Mouse (Mus musculus): ENCODE data around the gene Vdr.

The Vdr gene

DNA sequence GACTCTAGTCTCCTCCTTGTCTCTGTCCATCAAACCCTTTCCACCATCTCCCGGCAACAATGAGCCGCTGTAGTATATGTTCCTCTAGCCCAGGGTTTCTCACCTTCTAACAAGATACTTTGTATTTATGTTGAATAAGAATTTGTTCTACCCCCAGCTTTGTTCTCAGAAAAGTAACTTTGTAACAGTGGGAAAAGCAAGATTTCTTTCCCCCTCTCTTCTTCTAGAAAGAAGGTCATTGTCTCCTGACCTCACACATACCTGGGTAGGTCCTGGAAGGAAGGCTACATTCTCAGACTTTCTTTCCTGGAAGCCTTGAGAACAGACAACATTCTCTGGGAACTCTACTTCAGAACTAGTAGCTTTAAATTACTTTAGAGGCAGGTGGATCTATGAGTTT lies at the start of gene Vdr:
Vdr (minus strand) TSS at position 101 of the 400 bp plus-strand sequence.
- DNase-seq (ENCODE audit: extremely low read depth, low read depth, low spot score), result no peak

DNA sequence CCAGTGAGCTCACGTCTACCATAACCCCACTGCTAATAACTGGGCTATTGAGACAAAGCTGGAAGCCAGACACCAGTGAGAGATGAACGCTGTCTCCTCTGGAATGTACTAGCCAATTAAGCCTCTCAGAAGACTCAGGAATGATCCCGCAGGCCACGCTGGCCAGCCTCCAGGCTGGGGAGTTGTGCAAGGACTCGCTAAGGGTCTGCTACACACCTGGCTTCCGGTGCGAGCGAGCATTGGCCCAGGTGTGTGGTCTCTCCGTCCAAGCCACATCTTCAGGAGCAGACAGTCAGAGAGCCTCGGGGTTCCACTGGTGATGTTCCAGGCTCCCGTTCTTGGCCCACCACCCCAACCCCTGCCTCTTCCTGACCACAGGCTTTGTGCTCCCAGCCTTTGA lies 46.0 kb upstream of the Vdr start:
- DNase-seq (ENCODE audit: extremely low read depth, low read depth, low spot score), result no peak

DNA sequence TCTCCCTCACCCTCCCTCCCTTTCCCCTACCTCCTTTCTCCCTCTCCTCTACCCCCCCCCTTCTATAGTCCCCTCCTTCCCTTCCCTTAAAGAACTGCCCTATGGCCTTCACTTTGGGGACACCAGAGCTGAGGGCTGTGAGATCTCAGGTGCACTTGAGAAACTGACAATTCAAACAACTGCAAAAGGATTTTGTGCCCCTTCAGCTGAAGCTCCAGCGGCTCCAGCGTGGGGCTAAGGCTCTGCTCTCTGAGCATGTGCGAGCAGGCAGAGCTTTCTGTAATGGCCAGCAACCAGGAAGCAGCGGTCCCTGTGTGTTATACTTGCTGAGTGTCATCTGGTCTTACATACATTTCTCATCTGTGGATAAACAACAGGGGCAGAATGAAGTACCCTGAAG lies 45.3 kb upstream of the Vdr start:
- DNase-seq (ENCODE audit: extremely low read depth, low read depth, low spot score), result no peak

DNA sequence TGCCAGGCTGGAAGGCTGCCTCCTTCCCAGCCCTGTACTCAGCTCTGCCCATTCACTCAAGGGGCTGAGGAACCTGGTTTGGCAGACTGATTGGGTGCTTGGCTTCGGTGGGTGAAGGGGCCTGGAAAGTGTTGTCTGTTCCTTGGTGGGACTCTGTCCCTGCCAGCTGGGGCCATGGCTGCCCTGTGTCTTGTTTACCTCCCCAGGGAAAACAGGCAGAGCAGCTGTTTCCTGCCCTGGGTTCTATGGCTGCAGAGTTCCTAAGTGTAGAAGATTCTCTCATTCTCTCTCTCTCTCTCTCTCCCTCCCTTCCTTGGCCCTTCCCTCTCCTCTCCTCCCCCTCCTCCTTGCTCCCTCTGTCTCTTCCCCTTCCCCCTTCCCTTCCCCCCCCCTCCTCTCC lies 44.9 kb upstream of the Vdr start:
- no peak for DNase-seq (ENCODE audit: extremely low read depth, low read depth, low spot score)

DNA sequence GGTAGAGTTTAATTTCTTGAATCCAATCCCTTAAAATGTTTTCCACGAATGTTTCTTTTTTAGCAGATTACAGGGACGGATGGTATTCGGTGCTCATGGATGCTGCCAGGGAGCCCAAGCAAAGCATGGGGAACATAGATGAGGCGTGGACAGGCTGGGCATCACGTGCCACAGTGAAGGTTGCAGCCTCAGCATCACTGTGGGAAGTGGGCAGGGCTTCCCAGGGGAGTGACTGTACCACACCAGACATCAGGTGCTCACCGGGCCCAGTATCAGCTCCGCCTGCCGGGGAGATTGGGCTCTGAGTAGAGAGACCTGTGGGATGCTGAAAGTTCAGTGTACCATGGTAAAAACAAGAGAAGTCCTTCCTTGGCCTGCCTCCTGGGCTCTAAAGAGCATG lies 44.2 kb upstream of the Vdr start:
- no peak for DNase-seq (ENCODE audit: extremely low read depth, low read depth, low spot score)

DNA sequence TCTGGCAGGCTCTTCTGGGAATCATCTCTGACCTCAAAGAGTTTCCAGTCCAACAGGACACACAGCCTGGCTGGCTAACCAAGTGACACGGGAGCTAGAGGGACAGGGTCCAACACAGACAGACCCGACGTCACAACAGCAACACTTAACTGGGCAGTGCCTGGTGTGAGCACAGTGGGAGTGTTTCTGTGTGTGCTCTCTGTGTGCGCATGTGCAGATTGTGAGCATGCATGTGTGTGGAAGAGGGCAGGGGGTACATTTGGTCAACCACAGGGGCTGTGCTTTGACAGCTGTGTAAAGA lies 42.4 kb upstream of the Vdr start:
- DNase-seq (ENCODE audit: extremely low read depth, low read depth, low spot score), result no peak

DNA sequence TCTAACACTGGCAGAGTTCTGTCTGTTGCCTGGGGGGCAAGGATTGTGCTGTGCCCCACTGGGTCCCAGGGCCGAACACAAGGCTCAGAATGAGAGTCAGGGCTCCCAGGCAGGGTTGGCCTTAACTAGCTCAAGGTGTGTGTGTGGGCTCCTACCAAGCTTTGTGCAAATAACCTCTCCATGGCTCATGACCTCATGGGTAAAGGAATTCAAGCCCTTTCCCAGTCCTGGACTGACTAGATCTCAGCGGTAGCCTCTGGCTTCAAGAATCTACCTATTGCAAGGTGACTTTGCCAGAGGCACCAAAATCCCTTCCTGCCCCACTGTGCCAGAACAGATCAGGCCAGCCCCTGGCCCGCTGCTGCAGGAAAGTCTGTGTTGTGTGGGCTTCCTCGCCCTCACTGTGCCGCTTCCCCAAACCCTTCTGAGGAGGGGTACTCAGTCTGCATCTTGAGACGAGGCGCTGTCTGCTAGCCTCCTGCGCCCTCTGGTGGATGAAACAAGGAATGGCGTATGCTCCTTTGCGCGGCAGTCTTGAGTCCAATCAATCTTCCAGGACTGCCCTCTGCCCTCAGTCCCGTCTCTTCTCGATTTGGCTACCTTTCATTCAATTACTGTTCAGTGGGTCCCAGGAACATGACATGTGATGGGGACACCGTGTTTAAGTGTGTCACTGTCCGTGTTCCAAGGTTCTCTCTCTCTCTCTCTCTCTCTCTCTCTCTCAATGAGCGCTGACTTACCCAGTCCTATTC lies 41.9 kb upstream of the Vdr start:
- DNase-seq (ENCODE audit: extremely low read depth, low read depth, low spot score), result no peak

DNA sequence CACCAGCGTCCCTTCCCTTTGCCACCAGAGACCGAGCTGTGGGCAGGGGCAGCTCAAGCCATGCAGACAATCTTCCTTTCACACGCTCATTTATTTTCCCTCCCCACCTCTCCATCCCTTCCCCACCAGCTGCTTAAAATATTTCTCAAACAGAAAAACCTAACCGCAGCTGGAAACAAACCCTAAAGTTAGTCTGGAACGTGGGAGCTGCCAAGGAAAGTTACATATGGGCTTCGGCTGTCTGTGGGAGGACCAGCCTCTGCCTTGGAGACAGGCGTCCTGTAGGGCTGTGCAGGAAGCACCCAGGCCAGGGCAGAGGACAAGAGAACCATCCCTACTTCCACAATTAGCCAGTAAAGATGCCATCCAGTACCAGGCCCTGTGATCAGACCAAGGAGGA lies 39.8 kb upstream of the Vdr start:
- no peak for DNase-seq (ENCODE audit: extremely low read depth, low read depth, low spot score)

DNA sequence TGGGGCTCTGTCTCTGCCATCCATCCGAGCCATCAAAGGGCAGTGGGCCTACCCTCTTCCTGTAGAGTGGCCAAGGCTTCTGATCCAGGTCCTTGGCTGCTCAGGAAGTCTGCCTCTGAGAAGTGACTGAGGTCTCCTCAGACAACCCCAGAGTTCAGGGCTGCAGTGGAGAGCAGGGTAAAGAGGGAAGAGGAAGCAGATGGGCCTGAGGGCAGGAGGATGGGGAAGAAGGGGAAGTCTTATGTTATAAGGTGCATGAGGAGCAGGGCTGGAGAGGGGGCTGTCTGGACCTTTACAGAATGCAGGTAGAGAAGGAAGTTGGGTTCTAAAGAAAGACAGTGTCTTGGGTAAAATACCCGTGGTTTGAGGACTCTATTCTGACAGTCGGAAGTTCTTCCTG lies 39.3 kb upstream of the Vdr start:
- no peak for DNase-seq (ENCODE audit: extremely low read depth, low read depth, low spot score)

DNA sequence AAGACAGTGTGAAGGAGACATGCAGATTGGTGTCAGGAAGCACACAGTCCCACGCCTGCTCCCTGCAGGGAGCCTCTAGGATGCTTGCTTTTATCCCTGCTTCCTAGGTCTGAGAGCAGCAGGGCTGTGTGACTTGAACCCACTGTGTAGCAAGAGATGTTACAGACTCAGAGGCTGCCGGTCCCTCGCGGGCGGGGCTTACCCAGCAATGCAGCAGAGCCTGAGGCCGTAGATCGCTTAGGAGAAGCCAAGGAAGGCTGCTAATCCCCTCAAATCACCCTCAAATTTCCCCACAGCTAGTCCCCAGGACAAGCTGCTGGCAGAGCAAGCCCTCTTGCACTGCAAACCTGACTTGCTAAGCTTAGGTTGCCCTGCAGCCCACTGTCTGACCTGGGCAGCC lies 38.3 kb upstream of the Vdr start:
- no peak for DNase-seq (ENCODE audit: extremely low read depth, low read depth, low spot score)

DNA sequence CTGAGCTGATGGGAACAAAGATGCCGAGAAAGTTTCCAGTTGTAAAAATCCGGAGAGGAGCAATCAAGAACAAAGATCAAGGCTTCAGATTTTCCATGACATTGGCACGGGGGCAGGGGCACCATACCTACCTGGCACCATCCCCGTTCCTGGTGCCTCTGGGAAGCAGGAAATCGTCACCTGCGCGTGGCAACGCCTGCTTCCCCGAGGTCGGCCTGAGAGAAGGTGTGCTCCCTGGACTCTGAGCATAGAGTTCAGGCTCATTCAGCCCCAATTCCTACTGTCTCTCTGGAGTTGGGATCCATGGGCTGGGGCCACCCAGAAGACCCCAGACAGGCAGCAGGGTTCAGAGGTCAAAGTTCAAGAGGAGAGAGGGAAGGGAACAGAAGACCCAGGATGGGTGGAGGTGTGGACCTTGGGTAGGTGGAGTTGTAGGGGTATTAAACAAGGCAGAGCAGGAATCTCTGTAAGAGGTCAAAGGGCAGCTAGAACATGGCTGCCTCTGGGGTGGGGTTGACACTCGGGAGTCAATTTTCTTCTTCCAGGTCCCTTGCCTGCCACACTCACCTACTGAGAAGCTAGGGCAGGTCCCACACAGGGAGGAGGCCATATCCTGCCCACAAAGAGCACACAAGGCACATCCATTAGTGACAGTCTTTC lies 35.4 kb upstream of the Vdr start:
- no peak for DNase-seq (ENCODE audit: extremely low read depth, low read depth, low spot score)

DNA sequence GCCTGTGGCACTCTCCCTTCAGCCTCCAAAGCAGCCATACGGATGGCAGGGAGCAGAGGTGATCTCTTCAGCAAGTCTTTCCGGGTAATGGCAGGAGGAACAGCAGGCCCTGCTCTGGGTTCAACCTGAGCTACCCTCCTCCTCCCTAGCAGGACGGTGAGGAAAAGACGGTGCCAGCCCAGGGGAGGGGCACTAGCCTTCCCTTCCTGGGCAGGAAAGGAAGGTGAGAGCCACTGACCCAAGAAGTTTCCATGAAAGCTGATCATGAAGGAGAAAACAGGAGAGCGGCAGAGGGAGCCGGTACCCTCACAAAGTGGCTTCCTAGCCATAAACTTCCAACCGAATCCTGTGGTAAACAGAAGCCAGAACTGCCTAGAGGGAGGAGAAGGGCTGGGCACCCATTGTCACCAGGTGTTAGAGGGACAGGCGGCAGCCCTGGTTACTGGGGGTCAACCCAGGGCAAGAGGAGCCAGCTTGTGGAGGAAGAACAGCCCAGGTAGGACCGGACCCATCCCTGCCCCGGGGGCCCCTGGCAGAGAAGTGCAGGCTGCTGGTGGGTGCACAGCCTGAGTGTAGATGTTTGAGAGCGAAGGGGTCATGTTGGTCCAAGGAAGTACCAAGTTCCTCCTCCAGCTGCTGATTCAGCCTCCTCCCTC lies 34.6 kb upstream of the Vdr start:
- no peak for DNase-seq (ENCODE audit: extremely low read depth, low read depth, low spot score)

DNA sequence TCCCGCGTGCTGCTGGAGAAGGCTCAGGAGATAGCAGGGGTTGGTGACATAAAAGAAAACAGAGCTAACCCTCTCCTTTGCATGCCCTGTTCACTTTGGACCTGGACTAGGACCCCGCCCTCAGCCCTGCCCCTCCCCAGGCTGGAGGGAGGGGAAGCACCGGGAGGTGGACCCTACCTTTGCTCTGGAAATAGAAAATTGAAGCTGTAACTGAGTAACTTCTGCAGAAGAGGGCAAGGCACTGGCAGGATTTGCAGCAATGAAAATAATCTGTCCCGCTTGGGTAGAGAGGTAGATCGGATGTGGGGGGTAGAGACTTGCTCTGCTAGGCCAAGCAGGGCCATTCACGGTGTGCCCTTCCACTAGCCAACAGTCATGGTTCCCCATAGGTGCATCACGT lies 32.9 kb upstream of the Vdr start:
- DNase-seq (ENCODE audit: extremely low read depth, low read depth, low spot score), result no peak

DNA sequence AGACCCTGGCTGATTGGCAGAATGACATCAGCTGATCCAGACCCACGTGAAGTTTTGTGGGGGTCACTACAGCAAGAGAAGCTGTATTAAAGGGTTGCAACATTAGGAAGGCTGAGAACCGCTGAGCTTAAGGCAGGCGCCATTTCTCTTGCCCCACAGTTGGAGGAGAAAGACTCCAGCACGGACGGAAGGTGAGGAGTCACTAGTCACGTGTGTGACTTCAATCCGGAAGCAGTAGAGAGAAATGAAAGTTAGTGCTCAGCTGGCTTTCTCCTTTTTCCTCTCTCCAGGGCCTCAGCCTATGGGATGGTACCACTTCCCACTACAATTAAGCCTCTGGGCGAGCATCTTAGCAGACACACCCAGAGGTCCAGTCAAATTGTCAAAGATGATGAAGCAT lies 32.1 kb upstream of the Vdr start:
- no peak for DNase-seq (ENCODE audit: extremely low read depth, low read depth, low spot score)

DNA sequence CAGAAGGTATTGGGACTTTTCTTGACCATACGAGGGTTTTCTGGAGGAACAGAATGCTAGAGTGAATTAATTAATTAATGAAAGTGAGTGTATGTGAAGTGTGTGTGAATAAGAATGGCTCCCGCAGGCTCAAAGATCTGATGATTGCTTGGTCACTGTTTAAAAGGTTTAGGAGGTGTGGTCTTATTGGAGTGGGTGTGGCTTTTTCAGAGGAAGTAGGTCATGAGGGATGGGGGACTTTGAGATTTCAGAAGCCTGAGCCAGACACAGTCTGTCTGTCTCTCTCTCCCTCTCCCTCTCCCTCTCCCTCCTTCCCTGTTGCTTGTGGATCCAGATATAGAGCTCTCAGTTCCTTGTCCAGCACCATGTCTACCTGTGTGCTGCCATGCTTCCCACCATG lies 30.9 kb upstream of the Vdr start:
- DNase-seq (ENCODE audit: extremely low read depth, low read depth, low spot score), result no peak

DNA sequence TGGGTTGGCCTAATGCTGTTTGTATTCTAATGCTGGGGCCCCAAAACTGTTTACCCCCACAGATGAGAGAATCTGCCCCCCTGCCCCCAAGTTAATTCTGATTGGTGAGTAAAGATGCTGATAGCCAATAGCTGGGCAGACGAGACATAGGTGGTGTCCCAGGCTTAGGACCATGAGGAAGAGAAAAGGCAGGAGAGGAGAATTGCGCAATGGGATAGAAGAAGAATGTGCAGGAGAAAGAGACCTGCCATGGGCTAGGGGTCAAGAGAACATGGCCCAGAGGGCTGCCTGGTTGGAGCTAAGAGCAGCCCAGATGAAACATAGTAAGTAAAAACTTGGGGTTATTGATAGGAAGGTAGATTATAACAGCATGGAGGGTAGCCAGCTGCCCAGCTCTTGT lies 29.7 kb upstream of the Vdr start:
- no peak for DNase-seq (ENCODE audit: extremely low read depth, low read depth, low spot score)

DNA sequence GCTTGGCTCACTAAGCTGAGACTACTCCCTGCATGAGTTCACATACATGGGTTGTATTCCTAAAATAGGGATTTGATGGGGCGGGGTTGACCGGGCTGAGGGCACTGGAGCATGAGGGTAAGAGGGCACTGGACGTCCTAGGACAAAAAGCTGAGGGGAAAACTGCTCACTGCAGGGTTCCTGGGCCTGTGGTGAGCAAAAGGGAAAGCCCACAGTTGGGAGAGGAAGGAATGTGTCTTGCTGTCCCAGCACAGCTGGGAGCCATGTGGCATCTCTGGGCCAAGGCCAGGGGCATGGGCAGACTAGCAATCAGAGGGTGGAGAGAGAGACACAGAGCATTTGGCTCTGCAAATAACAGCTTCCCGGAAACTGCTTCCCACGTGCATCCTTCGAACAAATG lies 28.1 kb upstream of the Vdr start:
- DNase-seq (ENCODE audit: extremely low read depth, low read depth, low spot score), result no peak

DNA sequence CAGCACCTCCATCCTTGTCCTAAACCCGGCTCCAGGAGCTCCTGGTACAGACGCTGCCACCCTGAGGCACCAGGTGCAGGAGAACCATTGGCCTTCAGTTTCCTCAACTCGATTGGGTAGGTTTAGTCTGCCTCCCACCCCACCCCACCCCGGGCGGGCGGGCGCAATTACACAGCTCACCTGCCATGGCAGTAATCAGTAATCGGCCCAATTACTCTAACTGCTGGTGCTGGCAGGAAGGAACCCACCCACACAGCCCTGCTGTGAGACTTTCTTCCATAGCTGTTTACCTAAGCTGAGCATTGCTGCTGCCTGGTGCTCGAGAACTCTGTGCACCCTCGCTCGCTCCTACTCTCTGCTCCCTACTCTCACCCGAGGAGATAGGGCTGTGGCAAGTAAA lies 22.0 kb upstream of the Vdr start:
- no peak for DNase-seq (ENCODE audit: extremely low read depth, low read depth, low spot score)

DNA sequence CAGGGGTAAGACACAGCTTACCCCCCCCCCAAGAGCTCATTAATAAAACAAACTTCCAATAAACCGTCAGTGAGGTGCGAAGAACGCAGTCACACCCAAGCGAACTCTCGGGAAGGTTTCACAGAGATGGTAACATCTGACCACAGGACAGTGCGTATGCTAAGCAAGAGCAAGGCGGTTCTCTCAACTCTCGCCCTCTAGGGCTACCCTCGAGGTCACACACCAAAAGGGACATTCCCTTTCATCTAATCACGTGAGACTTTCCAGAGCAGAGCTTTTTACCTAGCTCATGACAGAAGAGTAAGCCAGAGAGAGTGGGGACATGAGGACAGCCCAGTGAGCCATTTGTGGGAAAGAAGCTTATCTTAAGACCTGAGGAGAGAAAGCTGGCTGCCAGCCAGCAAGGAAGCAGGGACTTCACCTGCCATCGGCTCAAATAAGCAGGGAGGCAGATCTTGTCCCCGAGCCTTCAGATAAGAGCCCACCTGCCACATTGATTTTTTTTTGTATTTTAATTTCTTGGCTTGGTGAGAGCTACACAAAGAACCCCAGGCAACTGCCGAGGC lies 18.9 kb upstream of the Vdr start:
- no peak for DNase-seq (ENCODE audit: extremely low read depth, low read depth, low spot score)

DNA sequence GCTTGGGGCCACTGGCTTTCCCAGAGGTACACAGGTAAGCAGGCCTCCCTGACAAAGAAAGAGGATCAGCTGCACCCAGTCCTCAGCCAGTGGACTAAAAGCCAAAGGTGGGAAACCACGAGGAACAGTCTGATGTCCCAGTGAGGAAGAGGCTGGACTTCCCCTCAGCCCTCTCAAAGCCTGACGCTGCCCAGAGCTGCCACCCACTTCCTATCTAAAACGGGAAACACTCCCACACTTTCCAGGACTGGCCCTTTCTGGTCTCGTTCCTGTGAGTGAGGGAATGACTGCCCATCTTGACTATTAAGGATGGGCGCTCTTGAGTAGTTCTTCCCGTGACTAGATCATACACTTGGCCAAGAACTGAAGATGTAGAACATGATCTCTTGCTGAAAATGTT lies 17.4 kb upstream of the Vdr start:
- DNase-seq (ENCODE audit: extremely low read depth, low read depth, low spot score), result no peak

DNA sequence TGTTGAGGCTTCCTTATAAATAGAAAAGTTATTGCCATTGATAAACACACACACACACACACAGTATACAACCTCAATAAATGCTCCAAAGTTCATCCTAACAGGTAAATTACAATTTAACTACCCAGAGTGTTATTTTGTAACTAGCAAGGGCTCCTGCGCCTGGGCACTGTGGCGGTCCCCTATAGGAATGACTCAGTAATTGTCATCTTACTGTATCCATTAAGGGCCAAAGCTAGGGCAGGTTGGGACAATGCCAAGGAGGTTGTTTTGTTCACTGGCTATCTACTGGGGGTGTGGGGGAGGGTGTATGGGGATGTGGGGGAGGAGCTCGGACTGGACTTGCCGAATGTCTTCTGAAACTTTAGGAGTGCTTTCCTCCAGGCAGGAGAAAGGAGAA lies 16.6 kb upstream of the Vdr start:
- DNase-seq (ENCODE audit: extremely low read depth, low read depth, low spot score), result no peak

DNA sequence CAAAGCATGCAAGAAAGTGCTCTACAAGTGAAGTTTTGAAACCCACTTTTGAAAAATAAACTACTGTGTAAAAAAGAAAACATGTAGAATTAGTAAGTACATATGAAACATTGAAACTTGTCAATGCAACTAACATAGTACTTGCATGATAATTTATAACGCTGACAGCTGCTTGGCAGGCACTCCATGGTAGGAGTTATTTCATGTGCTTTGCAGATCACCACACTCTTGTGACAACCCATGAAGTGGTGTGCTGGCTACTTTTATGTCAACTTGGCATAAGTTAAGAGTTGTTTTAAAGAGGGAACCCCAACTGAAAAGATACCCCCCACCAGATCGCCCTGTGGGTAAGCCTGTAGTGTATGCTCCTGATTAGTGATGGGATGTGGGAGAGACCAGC lies 12.0 kb upstream of the Vdr start:
- DNase-seq (ENCODE audit: extremely low read depth, low read depth, low spot score), result no peak

Measured in fat pad, adult 2 months (tissue).